Mouse (Mus musculus) adrenal gland, adult 18-20 months (tissue): ENCODE data around the gene Brix1. TPM values are rescaled to one million over a fixed set of nuclear protein-coding genes. Genes with fewer than 3 reads are reported as not detected.
"Not testable (repeated sequence)": the region's sequence is repeated elsewhere in the genome, so short reads cannot be mapped to it uniquely, and the experiment has no call there.

Experiments
- DNase-seq, 2 experiments: peaks; one replicate each; pipeline ENCODE4 v3.0.0; 2021 to 2022; ENCODE audit warnings: low spot score in 2 of 2
- long read RNA-seq, 2 experiments: library from polyadenylated mRNA; stranded (forward); transcript quantifications; one replicate each; pipeline ENCODE4 v2.0.0; 2021
- total RNA-seq, 2 experiments: library from RNA; stranded (reverse); gene quantifications; 1 replicate in 1 of 2; 2 replicates in 1 of 2; pipeline ENCODE4 v1.2.3; 2021

Brix1 gene
- total RNA-seq: 10 to 100 TPM; 49.7 to 51.4 TPM
- long read RNA-seq, experiment 1, transcript Brix1-201 (10 exons, 2,664 nt): major isoform, 62 of 63 reads
- long read RNA-seq, experiment 1, partial matches to known transcripts: 0 of 63 reads
- long read RNA-seq, experiment 1, other reads (novel, unspliced or antisense): 1 of 63 reads
- long read RNA-seq, experiment 2, transcript Brix1-201 (10 exons, 2,664 nt): major isoform, 117 of 123 reads
- long read RNA-seq, experiment 2, partial matches to known transcripts: 4 of 123 reads
- long read RNA-seq, experiment 2, other reads (novel, unspliced or antisense): 2 of 123 reads

DNA sequence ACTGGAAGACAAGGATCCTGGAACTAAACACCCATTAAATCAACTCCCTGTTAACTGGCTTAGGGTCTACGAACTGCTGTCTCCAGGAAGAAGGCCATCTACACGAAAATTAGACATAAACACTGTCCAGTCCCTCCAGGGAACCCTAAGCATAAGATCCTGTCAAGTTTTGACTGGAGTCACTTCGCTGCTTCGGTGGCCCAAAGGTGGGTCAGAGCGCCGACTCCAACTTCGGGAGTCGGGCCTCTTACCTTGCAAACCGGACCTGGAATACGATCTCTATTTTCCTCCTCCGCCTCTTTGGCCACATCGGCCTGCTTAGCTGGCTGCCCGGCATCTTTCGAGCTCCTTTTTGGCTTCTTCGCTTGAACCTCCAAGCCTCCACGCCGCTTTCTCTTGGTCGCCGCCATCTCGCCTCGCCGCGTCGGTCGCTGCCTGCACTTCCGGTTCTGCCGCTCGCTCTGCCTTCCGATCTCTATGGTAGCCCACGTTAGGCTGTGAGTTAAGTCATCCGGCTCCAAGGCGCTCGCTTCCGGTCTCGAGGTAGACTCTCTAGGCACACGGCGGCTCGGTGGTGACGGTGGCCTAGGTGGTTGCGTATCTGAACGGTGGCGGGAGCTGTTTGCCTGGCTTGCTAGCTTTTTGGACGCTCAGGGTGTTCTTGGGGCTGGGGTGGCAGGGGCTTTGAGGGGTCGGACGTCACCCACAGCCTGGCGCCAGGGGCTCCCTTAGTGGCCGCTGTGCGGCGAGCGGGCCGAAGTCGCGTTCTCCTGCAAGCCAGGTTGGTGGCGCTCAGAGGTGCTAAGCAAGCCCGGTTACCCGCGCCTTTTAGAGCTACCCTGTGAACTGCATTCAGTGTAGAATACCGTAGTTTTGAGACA is at the start of gene Brix1, which contains the start of gene Rad1:
Brix1 (minus strand) TSS at position 464 of the 881 bp plus-strand sequence.
Rad1 (plus strand) TSS at position 535 of the 881 bp plus-strand sequence.
- DNase-seq: peak; percentile 79 to 85

DNA sequence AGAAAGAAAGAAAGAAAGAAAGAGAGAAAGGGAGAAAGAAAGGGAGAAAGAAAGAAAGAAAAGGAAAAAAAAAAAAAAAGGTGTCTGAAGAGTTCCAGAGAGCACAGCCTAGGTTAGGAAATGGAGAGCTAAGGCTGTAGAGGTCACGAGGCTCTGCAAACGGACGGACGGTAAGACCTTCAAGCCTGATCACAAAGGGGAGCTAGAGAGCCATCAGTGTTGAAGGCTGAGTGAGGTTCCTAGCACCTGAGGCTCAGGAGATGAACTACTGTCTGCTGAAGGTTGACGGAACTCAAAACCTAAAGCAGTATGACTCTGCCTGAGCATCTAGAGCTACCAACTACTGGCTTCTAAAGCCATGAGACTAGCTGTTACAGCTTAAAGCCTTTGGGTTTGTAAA is 48.8 kb upstream of the Brix1 start:
- DNase-seq: no peak

DNA sequence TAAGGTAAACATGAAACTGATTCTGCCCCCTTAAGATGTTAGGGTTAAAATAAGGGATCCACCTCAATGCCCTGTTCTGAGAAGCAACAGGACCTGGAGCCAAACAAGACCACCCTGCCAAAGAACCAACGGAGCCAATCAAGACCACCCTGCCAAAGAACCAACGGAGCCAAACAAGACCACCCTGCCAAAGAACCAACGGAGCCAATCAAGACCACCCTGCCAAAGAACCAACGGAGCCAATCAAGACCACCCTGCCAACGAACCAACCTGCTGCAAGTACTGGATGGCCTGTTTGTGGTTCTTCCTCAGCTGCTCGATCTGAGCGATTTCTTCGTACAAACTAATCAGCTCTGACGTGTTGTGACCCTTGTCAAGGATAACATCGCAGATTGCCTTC is 47.6 kb upstream of the Brix1 start:
- not testable (repeated sequence) for DNase-seq

DNA sequence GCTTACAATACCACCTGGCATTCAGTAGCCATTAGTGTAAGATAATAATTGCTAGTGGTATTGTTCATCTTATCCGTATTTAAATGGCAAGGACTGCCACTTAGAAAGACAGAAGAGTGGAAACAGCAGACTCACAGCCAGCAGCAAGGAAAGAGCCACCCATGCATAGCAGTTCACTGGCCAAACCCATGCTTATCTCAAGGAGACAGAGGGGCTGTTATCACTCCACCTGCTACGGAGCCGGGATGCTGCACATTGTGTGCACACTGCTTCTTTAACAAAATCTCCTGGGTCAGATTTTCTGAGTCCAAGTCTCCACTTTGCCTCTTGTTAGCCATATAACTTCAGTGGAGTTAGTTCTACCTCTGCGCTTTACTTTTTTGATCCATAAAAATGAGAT is 45.6 kb upstream of the Brix1 start:
- no peak for DNase-seq

DNA sequence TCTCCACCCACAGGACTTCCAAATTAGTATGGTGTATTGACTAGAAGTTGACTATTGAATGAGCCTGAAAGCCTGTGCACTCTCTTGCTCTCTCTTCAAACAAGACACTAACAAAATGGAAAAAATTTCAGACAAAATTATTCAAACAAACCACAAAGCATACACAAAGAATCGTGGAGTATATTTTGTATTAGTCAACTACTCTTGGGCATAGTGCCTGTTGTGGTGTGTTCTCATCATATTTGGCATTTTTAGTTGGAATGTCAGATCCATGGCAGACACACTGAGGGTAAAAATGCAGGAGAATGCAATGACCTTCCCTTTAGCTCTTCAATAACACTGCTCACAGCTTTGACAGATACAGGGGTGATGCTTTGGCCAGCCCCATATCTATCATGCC is 40.1 kb upstream of the Brix1 start:
- DNase-seq: no peak

DNA sequence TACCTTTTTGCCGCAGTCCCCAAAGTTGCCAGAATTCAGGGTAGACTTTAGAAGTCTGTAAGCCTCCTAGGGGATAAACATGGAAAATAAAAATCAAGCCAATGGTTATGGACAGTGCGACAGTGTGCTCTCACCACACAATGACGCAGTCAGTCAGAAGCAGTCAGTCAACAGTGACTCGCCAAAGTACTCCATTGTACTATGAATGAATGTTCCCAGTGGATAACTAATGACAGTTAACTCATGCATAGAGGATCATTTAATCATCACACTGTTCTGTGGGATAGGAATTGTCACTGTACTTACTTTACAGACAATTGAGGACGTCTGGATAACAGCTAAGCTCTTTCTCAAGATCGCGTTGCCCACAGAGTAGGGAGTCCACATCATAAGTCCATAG is 29.4 kb upstream of the Brix1 start:
- no peak for DNase-seq

DNA sequence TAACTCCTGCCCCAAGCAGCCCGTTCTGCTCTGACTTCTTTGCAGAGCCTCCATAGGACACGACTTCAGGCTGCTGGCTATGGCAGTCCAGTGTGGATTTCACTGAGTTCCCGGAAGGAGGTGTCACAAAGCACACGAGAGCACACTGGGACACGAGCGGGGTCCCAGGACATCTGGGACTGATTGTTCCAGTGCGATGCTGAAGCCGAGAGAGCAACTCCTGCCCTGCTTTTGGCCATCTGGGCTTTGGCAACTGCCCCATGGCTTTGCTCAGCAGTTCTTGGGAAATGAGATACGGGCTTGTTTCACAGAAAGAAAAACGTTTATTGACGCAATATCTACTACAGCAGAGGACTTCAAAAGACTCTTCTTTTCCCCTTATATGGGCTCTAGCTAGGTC is 20.4 kb upstream of the Brix1 start:
- DNase-seq: peak in 1 of 2 experiments; percentile 26

DNA sequence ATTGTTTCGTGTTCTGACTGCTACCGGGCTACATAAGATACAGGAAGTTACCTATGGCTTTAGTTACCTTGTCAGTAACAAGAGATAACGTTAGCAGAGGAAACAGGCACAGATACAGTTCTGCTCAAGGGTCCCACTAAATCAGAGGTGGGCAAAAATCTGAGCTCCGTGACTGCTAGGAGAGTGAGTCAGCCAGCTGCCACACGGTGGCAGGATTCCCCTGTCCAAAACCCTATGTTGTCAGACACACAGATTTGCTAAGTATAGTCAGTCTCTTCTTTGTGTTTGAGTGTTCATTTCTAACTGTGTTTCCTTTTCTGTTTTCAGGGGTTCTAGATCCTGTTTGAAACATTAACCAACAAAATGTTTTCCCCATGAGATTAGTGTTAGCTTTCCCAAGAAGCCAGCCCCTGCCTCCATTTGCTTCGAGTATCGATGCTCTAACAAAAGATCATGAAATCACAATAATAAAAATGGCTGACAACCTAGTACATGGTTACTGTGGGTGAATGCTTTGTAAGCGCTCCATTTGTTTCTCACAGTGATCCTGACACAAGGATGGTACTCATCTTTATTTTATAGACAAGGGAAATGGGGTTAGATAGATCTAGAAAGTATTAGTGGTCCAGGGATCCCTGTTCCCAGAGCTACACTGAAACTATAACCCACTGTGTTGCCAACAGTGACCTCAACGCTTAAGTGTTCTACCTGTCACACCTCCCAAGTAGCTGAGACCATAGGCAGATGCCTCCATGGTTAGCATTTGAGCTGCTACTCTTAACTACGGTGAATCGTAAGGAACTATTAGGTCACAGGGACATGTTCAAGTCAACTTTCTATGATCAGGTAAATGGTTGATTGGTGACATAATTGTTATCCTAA is 15.3 kb upstream of the Brix1 start:
- peak; percentile 21 to 40 for DNase-seq

DNA sequence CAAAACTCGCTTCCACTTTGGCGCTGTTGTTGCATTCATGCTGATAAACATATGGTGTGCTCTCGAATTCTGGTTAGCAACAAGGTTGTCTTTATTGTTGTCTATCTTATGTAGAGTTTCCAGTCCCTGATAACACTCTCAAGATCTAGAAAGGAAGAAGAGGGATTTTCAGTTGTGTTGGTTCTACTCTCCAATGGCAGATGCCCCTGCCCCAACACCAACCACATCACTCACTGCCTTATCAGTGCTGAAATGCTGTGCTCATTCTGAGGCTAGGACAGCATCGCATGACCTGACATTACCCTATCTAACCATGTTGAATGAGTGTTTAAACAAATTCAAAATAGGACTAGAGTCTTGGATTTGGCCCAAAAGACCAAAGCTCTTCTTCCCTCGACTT is 14.3 kb upstream of the Brix1 start:
- DNase-seq: no peak

DNA sequence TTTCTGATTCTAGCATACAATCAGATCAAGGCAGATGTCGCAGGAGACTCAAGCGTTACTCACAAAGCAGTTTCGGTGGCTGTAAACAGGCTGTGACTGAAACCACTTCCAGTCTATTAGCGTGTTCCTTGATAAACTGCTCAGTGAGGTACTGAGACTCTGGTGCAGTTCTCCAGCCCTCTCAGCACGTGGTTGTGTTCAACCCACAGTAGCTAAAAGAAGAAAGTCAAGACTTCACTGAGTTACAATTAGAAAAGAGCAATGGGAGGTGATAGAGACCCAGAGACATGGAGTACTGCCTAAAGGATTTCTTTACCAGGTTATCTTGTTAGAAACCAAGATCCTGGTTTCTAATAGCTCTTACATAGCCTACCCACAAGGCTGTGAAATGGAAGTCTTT is 13.8 kb upstream of the Brix1 start:
- DNase-seq: no peak

DNA sequence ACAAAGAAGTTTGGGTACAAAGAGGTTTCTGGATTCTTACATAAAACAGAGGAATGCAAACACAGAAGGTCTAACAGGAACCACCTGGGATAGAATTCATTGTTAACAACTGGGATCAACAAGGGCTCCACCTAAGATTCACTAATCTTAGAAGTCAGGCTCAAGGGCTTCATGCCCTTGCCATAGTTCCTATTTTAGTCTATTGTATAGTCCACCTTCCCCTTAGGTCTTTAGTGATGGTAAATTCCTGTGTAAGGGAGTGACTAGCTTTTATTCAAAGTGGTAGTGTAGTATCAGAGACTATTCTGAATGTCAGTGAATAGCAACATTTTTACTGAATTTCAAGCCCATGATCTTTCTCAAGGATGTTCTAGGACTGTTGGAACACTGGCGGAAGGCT is 10.9 kb upstream of the Brix1 start:
- DNase-seq: not testable (repeated sequence)

DNA sequence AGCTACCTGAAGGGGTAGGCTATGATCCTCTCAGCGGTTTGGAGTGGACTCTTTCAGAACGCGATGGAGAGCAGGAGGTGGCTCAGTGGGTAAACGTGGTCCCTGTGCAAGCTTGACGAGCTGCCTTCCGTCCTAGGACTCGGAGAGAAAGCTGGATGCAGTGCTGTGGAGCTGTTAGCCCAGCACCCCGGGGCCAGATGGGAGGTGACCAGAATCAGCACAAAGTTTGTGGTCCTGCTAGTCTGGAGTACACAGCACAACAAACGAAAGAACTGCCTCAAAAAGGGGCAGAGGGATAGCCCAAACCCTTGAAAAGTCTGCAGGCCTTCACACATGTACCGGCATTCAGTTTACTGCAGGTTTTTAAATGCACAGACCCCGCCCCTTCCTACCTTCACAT is 10.2 kb upstream of the Brix1 start:
- no peak for DNase-seq

DNA sequence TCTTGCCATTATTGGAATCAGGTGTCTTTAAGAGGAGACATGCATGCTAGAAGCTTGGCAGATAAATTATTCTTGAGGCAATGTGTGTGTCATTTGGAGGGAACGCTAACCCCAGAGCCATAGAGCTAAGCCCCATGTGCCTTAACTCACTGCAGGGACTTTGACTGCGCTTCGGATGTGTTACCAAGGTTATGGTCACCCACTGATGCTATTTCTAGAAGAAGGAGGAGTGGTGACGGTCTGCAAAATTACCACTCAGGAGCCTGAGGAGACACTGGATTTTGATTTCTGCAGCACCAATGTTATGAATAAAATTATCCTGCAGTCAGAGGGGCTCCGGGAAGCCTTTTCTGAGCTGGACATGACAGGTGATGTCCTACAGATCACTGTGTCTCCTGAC is 4.4 kb upstream of the Brix1 start:
- DNase-seq: no peak

DNA sequence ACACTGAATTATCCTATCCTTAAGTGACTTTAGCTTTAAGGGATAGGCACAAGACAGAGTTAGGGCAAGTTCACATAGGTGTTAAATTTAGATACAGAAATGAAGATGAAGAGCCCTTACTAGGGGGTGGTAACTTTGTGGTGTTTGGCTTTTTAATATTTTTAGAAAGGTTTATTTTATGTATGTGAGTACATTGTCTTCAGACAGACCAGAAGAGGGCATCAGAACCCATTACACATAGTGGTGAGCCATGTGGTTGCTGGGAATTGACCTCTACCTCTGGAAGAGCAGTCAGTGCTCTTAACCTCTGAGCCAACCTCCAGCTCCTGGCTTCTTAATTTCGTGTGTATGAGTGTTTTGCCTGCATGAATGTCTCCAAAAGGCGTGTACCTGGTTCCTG is 1.5 kb upstream of the Brix1 start:
- no peak for DNase-seq

DNA sequence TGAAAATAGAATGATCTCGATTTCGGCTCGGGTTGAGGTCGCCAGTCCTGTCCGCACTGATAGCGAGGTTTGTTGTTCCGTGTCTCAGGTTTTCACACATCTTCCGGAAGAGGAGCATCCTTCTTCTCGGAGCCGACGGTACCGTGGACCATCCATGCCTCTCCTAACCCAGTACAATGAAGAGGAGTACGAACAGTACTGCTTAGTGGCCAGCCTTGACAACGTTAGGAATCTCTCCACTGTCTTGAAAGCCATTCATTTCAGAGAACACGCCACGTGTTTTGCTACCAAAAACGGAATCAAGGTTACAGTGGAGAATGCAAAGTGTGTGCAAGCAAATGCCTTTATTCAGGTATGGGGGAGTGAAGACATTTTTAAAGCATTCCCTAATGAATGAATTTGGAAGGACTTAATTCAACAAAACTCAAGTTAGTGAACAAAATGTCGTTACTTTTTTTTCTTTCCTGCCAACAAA is 655 bp upstream of the Brix1 start:
- no peak for DNase-seq

DNA sequence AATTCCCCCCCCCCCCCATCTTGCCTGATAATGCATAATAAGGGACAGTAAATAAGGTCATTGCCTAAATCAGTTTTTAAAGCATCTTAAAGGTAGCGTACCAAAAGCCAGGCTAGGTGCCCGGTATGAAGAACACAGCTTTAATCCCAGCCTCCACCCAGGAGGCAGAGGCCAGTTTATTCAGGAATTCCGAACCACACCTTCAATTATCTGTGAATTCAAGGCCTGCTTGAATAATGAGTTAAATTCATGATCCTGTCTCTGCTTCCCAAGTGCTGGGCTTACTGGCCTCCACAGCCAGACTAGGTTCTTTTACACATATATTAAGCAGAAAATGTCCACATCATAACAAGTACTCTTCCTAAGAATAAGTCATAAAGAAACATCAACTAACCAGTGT is 14.8 kb downstream of the Brix1 start:
- DNase-seq: no peak

DNA sequence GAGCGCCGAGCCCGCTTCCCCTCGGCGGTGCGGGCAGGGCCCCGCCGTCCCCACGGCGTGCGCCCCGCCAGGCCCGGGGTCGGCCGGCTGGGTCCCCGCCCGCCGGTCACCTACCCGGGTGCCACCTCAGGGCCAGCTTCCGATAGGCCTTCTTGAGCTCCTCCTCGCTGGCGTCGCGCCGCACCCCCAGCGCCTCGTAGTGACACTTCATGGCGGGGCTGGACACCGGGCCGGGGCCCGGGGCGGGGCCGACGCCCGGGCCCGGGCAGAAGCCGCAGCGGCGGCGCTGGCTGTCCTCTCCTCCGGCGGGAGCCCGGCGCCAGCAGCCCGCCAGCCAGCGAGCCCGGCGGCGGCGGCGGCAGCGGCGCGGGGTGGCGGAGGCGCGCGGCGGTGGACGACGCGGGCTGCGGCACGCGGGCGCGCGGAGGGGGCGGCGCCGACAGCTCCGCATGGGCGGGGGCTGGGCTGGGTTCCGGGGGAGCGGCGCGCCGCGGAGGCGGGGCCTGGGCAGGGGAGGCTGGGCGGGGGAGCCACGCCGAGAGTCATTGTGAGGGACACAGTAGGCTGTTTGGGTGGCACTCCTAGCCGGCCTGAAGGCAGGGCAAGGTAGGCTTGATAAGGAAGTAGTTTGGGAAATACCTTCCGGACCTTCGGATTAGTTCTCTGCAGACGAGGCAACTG is 15.5 kb downstream of the Brix1 start, which contains the start of gene Dnajc21:
Dnajc21 (minus strand) TSS at position 366 of the 681 bp plus-strand sequence.
- peak; percentile 80 to 84 for DNase-seq

DNA sequence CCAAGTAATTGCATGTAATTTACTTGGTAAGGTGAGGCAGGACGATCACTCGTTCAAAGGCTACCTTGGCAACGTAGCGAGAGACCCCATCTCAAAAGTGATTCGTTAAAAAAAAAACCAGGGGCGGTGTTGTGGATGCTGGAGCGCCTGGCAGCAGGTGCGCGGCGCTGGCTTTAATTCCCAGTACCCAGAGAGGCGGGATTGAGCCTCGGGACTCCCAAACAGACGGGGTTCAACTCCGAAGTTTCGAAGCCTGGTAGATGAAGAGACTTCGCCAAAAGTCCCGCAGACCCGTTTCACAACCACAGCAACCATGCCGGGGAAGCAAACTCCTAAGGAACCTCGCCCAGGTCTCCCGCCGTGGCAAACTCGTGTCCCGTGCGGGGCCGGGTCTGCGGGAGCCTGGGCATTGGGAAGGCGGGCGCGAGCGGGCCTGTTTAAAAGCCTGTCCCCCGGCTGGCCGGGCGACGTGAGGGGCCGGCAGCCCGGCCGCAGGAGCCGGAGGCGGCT is 16.1 kb downstream of the Brix1 start:
- peak in 1 of 2 experiments; percentile 59 for DNase-seq

DNA sequence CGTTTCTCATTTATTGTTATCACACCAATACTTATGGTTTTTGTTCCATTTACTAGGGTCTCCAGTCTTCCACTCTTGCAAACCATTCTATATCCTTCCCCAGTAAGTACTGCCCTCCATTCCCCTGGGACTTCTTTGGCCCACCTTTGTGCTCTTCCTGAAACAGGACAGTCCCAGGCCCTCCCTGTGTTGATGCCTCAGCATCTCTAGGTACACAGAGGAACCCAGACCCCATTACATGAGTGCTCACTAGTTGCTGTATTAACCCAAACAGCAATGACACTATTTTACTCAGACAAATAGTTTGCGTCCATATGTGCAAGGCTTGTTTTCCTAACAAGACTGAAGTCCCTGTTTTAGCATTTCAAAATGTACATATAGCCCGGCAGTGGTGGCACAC is 17.0 kb downstream of the Brix1 start:
- no peak for DNase-seq

DNA sequence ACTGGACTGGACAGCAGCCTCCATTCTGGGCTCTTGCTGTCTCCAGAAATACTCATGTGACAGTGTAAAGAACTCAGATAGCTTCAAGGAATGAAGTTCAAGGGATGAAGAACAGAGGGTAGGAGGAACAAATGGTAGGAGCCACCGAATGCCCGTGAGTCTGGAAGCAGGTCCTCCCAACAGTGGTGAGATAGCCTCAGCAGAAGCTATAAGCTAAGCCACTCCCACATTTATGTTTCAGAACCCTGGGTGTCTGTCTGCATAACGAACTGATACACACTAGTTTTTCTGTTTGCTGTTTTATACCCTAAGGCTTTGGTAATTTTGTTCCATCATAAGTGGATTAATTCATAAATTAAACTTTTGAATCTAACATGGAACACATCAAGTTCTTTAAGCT is 21.1 kb downstream of the Brix1 start:
- no peak for DNase-seq
